In genomic region chr9:37514456-37514855, GRCm38 (mm10) we compare ENCODE assay signal across 23 mouse cellular contexts.
"Had no signal": no experiment of that assay in that cellular context is flagged by ENCODE, and none has a peak within 500 bp of the region (broad histone marks: within the 10 kb centered on the region; RNA-seq: fewer than 3 reads in every experiment).

No protein-coding gene starts in this region.

- H3K4me2 ChIP-seq: hindbrain, embryonic 13.5 days; hindbrain, embryonic 15.5 days; kidney, embryonic 15.5 days; limb, embryonic 13.5 days; limb, embryonic 15.5 days; liver, embryonic 12.5 days had no signal

- H3K4me1 ChIP-seq: hindbrain, embryonic 15.5 days; limb, embryonic 15.5 days had no signal

- H3K9me3 ChIP-seq: heart, embryonic 10.5 days; hindbrain, embryonic 13.5 days; hindbrain, embryonic 15.5 days; kidney, embryonic 15.5 days; limb, embryonic 13.5 days; limb, embryonic 15.5 days; liver, embryonic 12.5 days had no signal

- DNase-seq: forebrain, postnatal 0 days; gastrocnemius, postnatal 14 days; gastrocnemius, postnatal 36 days; heart, postnatal 14 days; heart, postnatal 36 days; kidney, adult 11 months; kidney, adult 2 months; kidney, adult 9 months; kidney, postnatal 10 days; kidney, postnatal 36 days; layer of hippocampus, adult 9-11 months; layer of hippocampus, postnatal 36 days; left cerebral cortex, postnatal 4 days had no signal

- H3K27ac ChIP-seq: heart, embryonic 10.5 days; hindbrain, embryonic 13.5 days; hindbrain, embryonic 15.5 days; hindbrain, postnatal 0 days; limb, embryonic 13.5 days; limb, embryonic 15.5 days; liver, embryonic 12.5 days; liver, embryonic 14.5 days had no signal

- ATAC-seq: forebrain, postnatal 0 days; hindbrain, postnatal 0 days; intestine, embryonic 16.5 days; liver, embryonic 12.5 days had no signal

- H3K4me3 ChIP-seq: heart, embryonic 10.5 days; hindbrain, embryonic 13.5 days; hindbrain, embryonic 15.5 days; kidney, embryonic 15.5 days; limb, embryonic 13.5 days; limb, embryonic 15.5 days; liver, embryonic 12.5 days had no signal

- H3K27me3 ChIP-seq: hindbrain, embryonic 13.5 days; hindbrain, embryonic 15.5 days; kidney, embryonic 15.5 days; limb, embryonic 13.5 days; limb, embryonic 15.5 days; liver, embryonic 12.5 days had no signal

- H3K9ac ChIP-seq: forebrain, postnatal 0 days; hindbrain, embryonic 13.5 days; hindbrain, embryonic 15.5 days; kidney, embryonic 15.5 days; limb, embryonic 13.5 days; limb, embryonic 15.5 days; liver, embryonic 12.5 days; liver, embryonic 14.5 days had no signal
